Mouse (Mus musculus) limb, embryonic 11.5 days (tissue): ENCODE data around the gene Cd96. TPM values are rescaled to one million over a fixed set of nuclear protein-coding genes. Genes with fewer than 3 reads are reported as not detected.
A peak's percentile ranks its signal among the peaks of the same experiment; 100 is the strongest.
"Not testable (repeated sequence)": the region's sequence is repeated elsewhere in the genome, so short reads cannot be mapped to it uniquely, and the experiment has no call there.

Experiments used
- ATAC-seq: fragments of 200-750 bp; cut with Nextera tagmentation; 2 replicates; pipeline ENCODE4 v1.8.0; 2017; ENCODE audit warnings: low read depth; ENCODE audit not compliant: insufficient number of reproducible peaks, low FRiP score, low TSS enrichment
- DNase-seq: peaks from one replicate; pipeline ENCODE4 v3.0.0-alpha.2; 2015; ENCODE audit warnings: low spot score
- H3K27ac ChIP-seq: fragments of 300-500 bp; sonication (generic); replicated peaks from 2 replicates; pipeline ENCODE4 v1.5.1; 2014; ENCODE audit warnings: low read depth, mild to moderate bottlenecking, low read length
- H3K27me3 ChIP-seq: fragments of 300-500 bp; sonication (generic); 2 replicates; pipeline ENCODE4 v1.6.1; 2014; ENCODE audit warnings: mild to moderate bottlenecking, low read length, mixed read lengths; ENCODE audit not compliant: control insufficient read depth, insufficient read depth
- H3K36me3 ChIP-seq: fragments of 300-500 bp; sonication (generic); 2 replicates; pipeline ENCODE4 v1.6.1; 2014; ENCODE audit warnings: mild to moderate bottlenecking, low read length, moderate library complexity, mixed read lengths; ENCODE audit not compliant: control insufficient read depth, insufficient read depth
- H3K4me1 ChIP-seq: fragments of 300-500 bp; sonication (generic); 2 replicates; pipeline ENCODE4 v1.6.1; 2014; ENCODE audit warnings: low read length, mixed read lengths; ENCODE audit not compliant: control insufficient read depth, insufficient read depth
- H3K4me2 ChIP-seq: fragments of 300-500 bp; sonication (generic); 2 replicates; pipeline ENCODE4 v1.6.1; 2014; ENCODE audit warnings: low read depth, mild to moderate bottlenecking, moderate library complexity; ENCODE audit not compliant: severe bottlenecking
- H3K4me3 ChIP-seq: fragments of 300-500 bp; sonication (generic); 2 replicates; pipeline ENCODE4 v1.5.1; 2014; ENCODE audit warnings: low read depth, low read length
- H3K9ac ChIP-seq: fragments of 300-500 bp; sonication (generic); 2 replicates; pipeline ENCODE4 v1.6.1; 2014; ENCODE audit warnings: mild to moderate bottlenecking, low read length
- H3K9me3 ChIP-seq: fragments of 300-500 bp; sonication (generic); 2 replicates; pipeline ENCODE4 v1.6.1; 2016; ENCODE audit warnings: low read length; ENCODE audit not compliant: control insufficient read depth
- WGBS: fragments of 180-500 bp; shearing (Covaris S2); extraction: QIAGEN DNeasy Blood & Tissue Kit; methylation state at CpG from one replicate; pipeline ENCODE4 v1.1.7; 2014; 5-methylcytosine and 5-hydroxymethylcytosine counted together
- polyA plus RNA-seq: library from polyadenylated mRNA; unstranded; fragments of >200 nt; fragmentation: Nextera tagmentation; extraction: Ambion mirVana; gene quantifications from 2 replicates; pipeline ENCODE4 v1.2.1, GENCODE M21; 2014

Gene Cd96
- polyA plus RNA-seq: 0.17 TPM in 1 of 2 replicates, not detected in the other

- no peak for ATAC-seq
- H3K27me3 ChIP-seq: no peaks in the 10 kb centered on the region
- 85% methylated on average over 10 of the region's 10 CpGs for WGBS
Observed at GRCm38 (mm10) chr16:46120020-46120419, at the start of gene Cd96. Cd96 (minus strand) TSS chr16:46120251.

GRCm38 (mm10) chr16:46166971-46167370 is 46.9 kb upstream of the Cd96 start:
- no peaks in the 10 kb centered on the region for H3K4me1 ChIP-seq
- H3K9me3 ChIP-seq: no peaks in the 10 kb centered on the region
- H3K4me3 ChIP-seq: no peak overlapping the region
- WGBS: 84% methylated on average over 3 of the region's 3 CpGs
- DNase-seq: no peak
- H3K27ac ChIP-seq: no peak overlapping the region
- H3K4me2 ChIP-seq: no peak overlapping the region
- ATAC-seq: no peak
- H3K27me3 ChIP-seq: no peaks in the 10 kb centered on the region
- no peak overlapping the region for H3K9ac ChIP-seq
- H3K36me3 ChIP-seq: no peaks in the 10 kb centered on the region

More at GRCm38 (mm10) chr16:46120020-46120419, at the start of gene Cd96:
- DNase-seq: no peak
- Histone ChIP-seq H3K27ac (no peak within 1 kb of the TSS), H3K9ac (no peak within 1 kb of the TSS), H3K36me3 (no peaks in the 10 kb centered on the region), H3K9me3 (no peaks in the 10 kb centered on the region), H3K4me2 (no peak within 1 kb of the TSS), H3K4me1 (no peaks in the 10 kb centered on the region), H3K4me3 (no peak within 1 kb of the TSS)

- WGBS: 90% methylated on average over 4 of the region's 4 CpGs
- Histone ChIP-seq H3K9me3 (no peaks in the 10 kb centered on the region), H3K36me3 (no peaks in the 10 kb centered on the region), H3K4me3 (no peak overlapping the region), H3K4me2 (no peak overlapping the region), H3K4me1 (no peaks in the 10 kb centered on the region), H3K27me3 (no peaks in the 10 kb centered on the region), H3K9ac (no peak overlapping the region), H3K27ac (no peak overlapping the region)
- no peak for DNase-seq
- ATAC-seq: no peak
Observed at GRCm38 (mm10) chr16:46165305-46165704, 45.3 kb upstream of the Cd96 start.

GRCm38 (mm10) chr16:46154832-46155231 is 34.8 kb upstream of the Cd96 start, which contains the start of gene Gm4737:
Gm4737 (minus strand) TSS chr16:46155077.
- not testable (repeated sequence) for H3K9ac ChIP-seq, H3K9me3 ChIP-seq, H3K27ac ChIP-seq, ATAC-seq, H3K27me3 ChIP-seq, H3K4me2 ChIP-seq, DNase-seq, H3K4me3 ChIP-seq, H3K36me3 ChIP-seq, H3K4me1 ChIP-seq
- whole genome bisulfite sequencing: 100% methylated on average over 8 of the region's 16 CpGs

- H3K27ac ChIP-seq: no peak overlapping the region
- H3K27me3 ChIP-seq: no peaks in the 10 kb centered on the region
- no peaks in the 10 kb centered on the region for H3K9me3 ChIP-seq
- H3K4me3 ChIP-seq: no peak overlapping the region
- DNase-seq (no peak), ATAC-seq (no peak)
- H3K36me3 ChIP-seq: no peaks in the 10 kb centered on the region
- no peaks in the 10 kb centered on the region for H3K4me1 ChIP-seq
- H3K9ac ChIP-seq: no peak overlapping the region
- no peak overlapping the region for H3K4me2 ChIP-seq
Observed at GRCm38 (mm10) chr16:46151141-46151540, 31.1 kb upstream of the Cd96 start.

- no peak for ATAC-seq
- 74% methylated on average over 3 of the region's 3 CpGs for WGBS
- no peak overlapping the region for H3K27ac ChIP-seq
Observed at GRCm38 (mm10) chr16:46148661-46149341, 28.8 kb upstream of the Cd96 start.

GRCm38 (mm10) chr16:46146962-46147361 is 26.9 kb upstream of the Cd96 start:
- ATAC-seq (no peak), DNase-seq (no peak)

More at GRCm38 (mm10) chr16:46148661-46149341, 28.8 kb upstream of the Cd96 start:
- no peak overlapping the region for H3K4me2 ChIP-seq
- no peak for DNase-seq
- H3K4me1 ChIP-seq: no peaks in the 10 kb centered on the region
- H3K27me3 ChIP-seq: no peaks in the 10 kb centered on the region
- H3K36me3 ChIP-seq: no peaks in the 10 kb centered on the region
- H3K9me3 ChIP-seq: no peaks in the 10 kb centered on the region
- no peak overlapping the region for H3K9ac ChIP-seq
- H3K4me3 ChIP-seq: no peak overlapping the region

GRCm38 (mm10) chr16:46122238-46122637 is 2.2 kb upstream of the Cd96 start:
- Histone ChIP-seq H3K4me2 (no peak overlapping the region), H3K36me3 (no peaks in the 10 kb centered on the region), H3K9ac (no peak overlapping the region), H3K4me3 (no peak overlapping the region), H3K27me3 (no peaks in the 10 kb centered on the region), H3K9me3 (no peaks in the 10 kb centered on the region), H3K4me1 (no peaks in the 10 kb centered on the region), H3K27ac (no peak overlapping the region)
- ATAC-seq: no peak
- DNase-seq: no peak

More at GRCm38 (mm10) chr16:46146962-46147361, 26.9 kb upstream of the Cd96 start:
- Histone ChIP-seq H3K4me2 (no peak overlapping the region), H3K4me3 (no peak overlapping the region), H3K4me1 (no peaks in the 10 kb centered on the region), H3K9me3 (no peaks in the 10 kb centered on the region), H3K27ac (no peak overlapping the region), H3K36me3 (no peaks in the 10 kb centered on the region), H3K27me3 (no peaks in the 10 kb centered on the region), H3K9ac (no peak overlapping the region)
- 71% methylated on average over 3 of the region's 3 CpGs for WGBS

GRCm38 (mm10) chr16:46121420-46121819 is 1.4 kb upstream of the Cd96 start:
- no peaks in the 10 kb centered on the region for H3K27me3 ChIP-seq
- no peak overlapping the region for H3K4me2 ChIP-seq
- H3K9me3 ChIP-seq: no peaks in the 10 kb centered on the region
- WGBS: 63% methylated on average over 2 of the region's 2 CpGs
- no peak overlapping the region for H3K27ac ChIP-seq
- ATAC-seq (no peak), DNase-seq (peak; percentile 38)
- H3K9ac ChIP-seq: no peak overlapping the region
- no peaks in the 10 kb centered on the region for H3K4me1 ChIP-seq
- H3K36me3 ChIP-seq: no peaks in the 10 kb centered on the region
- no peak overlapping the region for H3K4me3 ChIP-seq
